Mouse (Mus musculus) bone marrow, adult 2 months (tissue): ENCODE data around the gene Fgf12.

ENCODE experiments used
- CTCF ChIP-seq: fragments of 200-500 bp; IDR thresholded peaks from 2 replicates; pipeline ENCODE4 v1.5.1; 2011; ENCODE audit warnings: low read length, control low read depth; ENCODE audit not compliant: control insufficient read depth, insufficient read depth
- POLR2A ChIP-seq: fragments of 200-500 bp; IDR thresholded peaks from 2 replicates; pipeline ENCODE4 v1.6.1; 2011; ENCODE audit warnings: low read depth, mild to moderate bottlenecking, control low read depth, low read length, borderline replicate concordance; ENCODE audit not compliant: control insufficient read depth

DNA sequence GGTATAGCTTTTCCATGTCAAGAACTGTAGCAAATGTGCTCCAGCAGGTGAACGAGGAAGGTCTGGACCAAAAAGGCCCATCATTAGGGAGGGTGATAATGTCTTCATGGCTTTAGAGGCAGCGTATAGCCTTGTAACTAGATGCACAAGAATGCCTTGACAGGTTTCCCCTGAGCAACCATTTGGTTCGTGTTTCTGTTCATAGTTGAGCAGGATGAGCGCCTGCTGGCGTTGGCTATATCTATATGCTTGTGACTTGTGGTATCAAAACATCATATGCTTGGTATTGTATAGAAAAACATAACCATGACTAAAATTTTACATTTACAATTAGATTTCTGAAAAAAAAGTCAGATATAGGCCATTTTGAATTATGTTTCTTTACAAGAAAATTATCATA, 361.6 kb downstream of the Fgf12 start:
- no peak for TF ChIP-seq CTCF
- TF ChIP-seq POLR2A: no peak
